Mouse (Mus musculus): ENCODE measurements around the gene Casc3. TPM values are rescaled to one million over a fixed set of nuclear protein-coding genes. Genes with fewer than 3 reads are reported as not detected.

Gene Casc3
- total RNA-seq, 1 experiment from 2014 or later, result 37.2 TPM

- DNase-seq, result no peak
Observed at GRCm38 (mm10) chr11:98871416-98871815, 66.7 kb downstream of the Casc3 start.

DNA sequence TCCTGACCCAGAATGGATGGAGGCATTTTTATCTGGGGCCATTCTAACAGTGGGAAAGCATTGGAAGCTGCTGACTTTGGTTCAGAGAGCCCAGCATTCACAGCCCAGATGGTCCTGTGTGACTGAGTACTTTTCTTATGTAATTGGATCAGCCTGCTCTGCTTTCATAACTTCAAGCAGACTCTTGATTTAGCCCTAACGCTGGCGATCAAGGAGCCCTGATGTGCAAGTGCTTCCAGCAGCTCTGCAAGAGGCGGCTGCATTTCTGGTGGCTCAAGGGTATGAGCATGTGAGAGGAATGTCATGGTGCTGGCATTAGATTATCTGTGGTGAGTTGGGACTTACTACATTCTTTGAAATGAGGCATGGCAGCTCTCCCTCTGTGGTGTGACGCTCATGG, 67.3 kb downstream of the Casc3 start:
- DNase-seq, result no peak

- no peak for DNase-seq
Observed at GRCm38 (mm10) chr11:98873900-98874299, 69.2 kb downstream of the Casc3 start.

DNA sequence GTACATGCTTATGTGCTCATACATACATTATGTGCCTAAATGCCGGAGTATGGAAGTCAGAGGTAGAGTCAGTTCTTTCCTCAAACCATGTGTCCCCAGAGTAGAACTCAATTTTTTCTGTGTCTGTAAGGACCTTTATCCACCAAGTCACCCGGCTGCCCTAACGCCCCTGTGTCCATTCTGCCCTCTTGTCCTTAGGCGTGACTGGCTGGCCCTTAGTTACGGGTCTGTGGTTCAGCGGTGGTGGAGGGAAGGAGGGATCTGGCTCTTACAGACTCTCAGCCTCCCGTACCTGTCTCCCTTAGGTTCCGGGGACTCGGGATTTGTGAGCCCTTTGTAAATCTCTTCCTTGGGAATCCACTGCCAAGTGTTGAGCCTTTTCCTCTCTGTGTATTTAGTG, 72.3 kb downstream of the Casc3 start:
- no peak for DNase-seq

Other genes with a start within 250 kb of the Casc3 start
- gene Ormdl3, start 217.5 kb upstream of the Casc3 start, total RNA-seq (2021), result 96.8 and 98.6 TPM in 2 replicates
- gene Lrrc3c, start 206.6 kb upstream of the Casc3 start, total RNA-seq (2021), result not detected in 2 replicates
- gene Gm12355, start 179.2 kb upstream of the Casc3 start, total RNA-seq (2021), result 7.6 and 13.5 TPM in 2 replicates
- 25.1 and 29.1 TPM in 2 replicates for gene Gsdma3, start 178.5 kb upstream of the Casc3 start, total RNA-seq (2021)
- gene Gsdma2, start 158.1 kb upstream of the Casc3 start, total RNA-seq (2021), result 0.88 and 1.8 TPM in 2 replicates
- gene Gsdma, start 140.6 kb upstream of the Casc3 start, total RNA-seq (2021), result not detected in 2 replicates
- 134 and 138 TPM in 2 replicates for gene Psmd3, start 122.4 kb upstream of the Casc3 start, total RNA-seq (2021)
- not detected in 2 replicates for gene Csf3, start 103.6 kb upstream of the Casc3 start, total RNA-seq (2021)
- 40.9 and 61.5 TPM in 2 replicates for gene Med24, start 75.5 kb upstream of the Casc3 start, total RNA-seq (2021)
- 82.5 and 89.4 TPM in 2 replicates for gene Thra, start 64.3 kb upstream of the Casc3 start, total RNA-seq (2021)
- 234 and 238 TPM in 2 replicates for gene Nr1d1, start 29.6 kb upstream of the Casc3 start, total RNA-seq (2021)
- gene Msl1, start 9.4 kb upstream of the Casc3 start, total RNA-seq (2021), result 109 and 113 TPM in 2 replicates
- 0.52 and 0.70 TPM in 2 replicates for gene Rapgefl1, start 31.9 kb downstream of the Casc3 start, total RNA-seq (2021)
- gene Wipf2, start 58.7 kb downstream of the Casc3 start, total RNA-seq (2021), result 18.0 and 26.4 TPM in 2 replicates
- gene Cdc6, start 102.9 kb downstream of the Casc3 start, total RNA-seq (2021), result 1.7 and 4.3 TPM in 2 replicates
- 21.8 and 27.7 TPM in 2 replicates for gene Rara, start 122.9 kb downstream of the Casc3 start, total RNA-seq (2021)
- gene Gjd3, start 178.1 kb downstream of the Casc3 start, total RNA-seq (2021), result not detected in 2 replicates
- 28.2 and 39.3 TPM in 2 replicates for gene Top2a, start 219.3 kb downstream of the Casc3 start, total RNA-seq (2021)
- 50.5 and 61.1 TPM in 2 replicates for gene Igfbp4, start 236.3 kb downstream of the Casc3 start, total RNA-seq (2021)